Mouse (Mus musculus) monocyte, adult 5-6 weeks (primary cell): ENCODE measurements around the gene Taf9. TPM values are rescaled to one million over a fixed set of nuclear protein-coding genes. Genes with fewer than 3 reads are reported as not detected.

Source experiments
- ATAC-seq: fragments of 153-309, 156-312 bp; replicated peaks from 2 replicates; pipeline ENCODE4 v1.8.0; 2017; ENCODE audit warnings: mild to moderate bottlenecking; ENCODE audit not compliant: low TSS enrichment, insufficient number of reproducible peaks, severe bottlenecking, poor library complexity, low FRiP score
- total RNA-seq: library from RNA; stranded (forward); fragments of 200-1000, 200-491, 200-594 nt; gene quantifications from 3 replicates; pipeline ENCODE4 v1.2.3, GENCODE M21; 2017

Gene Taf9
- 4.0 to 27.9 TPM (median 7.6 TPM) in 3 replicates for total RNA-seq

- ATAC-seq = peak; percentile 10; the same call in 1 of the 2 replicates
Measured at GRCm38 (mm10) chr13:100651439-100652186, at the start of gene Taf9. TSS of gene Taf9 (plus strand) at chr13:100651579.

- peak; percentile 82 for ATAC-seq
Measured at GRCm38 (mm10) chr13:100602239-100602902, 49.0 kb upstream of the Taf9 start.

- no peak for ATAC-seq
Measured at GRCm38 (mm10) chr13:100603031-100603737, 48.2 kb upstream of the Taf9 start.

- ATAC-seq = no peak
Measured at GRCm38 (mm10) chr13:100603738-100604095, 47.7 kb upstream of the Taf9 start.

GRCm38 (mm10) chr13:100605845-100606244 is 45.5 kb upstream of the Taf9 start:
- ATAC-seq = no peak

- ATAC-seq = no peak
Measured at GRCm38 (mm10) chr13:100607756-100608155, 43.6 kb upstream of the Taf9 start.

- ATAC-seq = no peak
Measured at GRCm38 (mm10) chr13:100611266-100611665, 40.1 kb upstream of the Taf9 start.

GRCm38 (mm10) chr13:100612251-100612650 is 39.1 kb upstream of the Taf9 start:
- ATAC-seq = no peak

- ATAC-seq = no peak
Measured at GRCm38 (mm10) chr13:100612903-100613302, 38.5 kb upstream of the Taf9 start.

GRCm38 (mm10) chr13:100616181-100617087 is 34.9 kb upstream of the Taf9 start, which contains the start of gene Marveld2:
TSS of gene Marveld2 (minus strand) at chr13:100616971.
- ATAC-seq = 0 out of 2 replicates have a peak, but pooled peaks have one; percentile 31

- ATAC-seq = no peak
Measured at GRCm38 (mm10) chr13:100617583-100617982, 33.8 kb upstream of the Taf9 start.

- ATAC-seq = no peak
Measured at GRCm38 (mm10) chr13:100622241-100622640, 29.1 kb upstream of the Taf9 start.

- no peak for ATAC-seq
Measured at GRCm38 (mm10) chr13:100634106-100634691, 17.2 kb upstream of the Taf9 start.

- peak; percentile 87 for ATAC-seq
Measured at GRCm38 (mm10) chr13:100642471-100643209, 8.7 kb upstream of the Taf9 start.

GRCm38 (mm10) chr13:100648223-100648622 is 3.2 kb upstream of the Taf9 start:
- ATAC-seq = no peak

GRCm38 (mm10) chr13:100650550-100651438 is 585 bp upstream of the Taf9 start, which contains the start of the genes Ak6 and Rad17:
TSS of gene Ak6 (plus strand) at chr13:100650979.
TSS of gene Rad17 (minus strand) at chr13:100651051.
- ATAC-seq = peak; percentile 89
